Mouse (Mus musculus): ENCODE measurements around the gene Wdr66. TPM values are rescaled to one million over a fixed set of nuclear protein-coding genes. Genes with fewer than 3 reads are reported as not detected.
A peak's percentile ranks its signal among the peaks of the same experiment; 100 is the strongest.

Gene Wdr66
- total RNA-seq, 2 experiments from 2014 or later: 1.7 TPM; not detected in 1

DNA sequence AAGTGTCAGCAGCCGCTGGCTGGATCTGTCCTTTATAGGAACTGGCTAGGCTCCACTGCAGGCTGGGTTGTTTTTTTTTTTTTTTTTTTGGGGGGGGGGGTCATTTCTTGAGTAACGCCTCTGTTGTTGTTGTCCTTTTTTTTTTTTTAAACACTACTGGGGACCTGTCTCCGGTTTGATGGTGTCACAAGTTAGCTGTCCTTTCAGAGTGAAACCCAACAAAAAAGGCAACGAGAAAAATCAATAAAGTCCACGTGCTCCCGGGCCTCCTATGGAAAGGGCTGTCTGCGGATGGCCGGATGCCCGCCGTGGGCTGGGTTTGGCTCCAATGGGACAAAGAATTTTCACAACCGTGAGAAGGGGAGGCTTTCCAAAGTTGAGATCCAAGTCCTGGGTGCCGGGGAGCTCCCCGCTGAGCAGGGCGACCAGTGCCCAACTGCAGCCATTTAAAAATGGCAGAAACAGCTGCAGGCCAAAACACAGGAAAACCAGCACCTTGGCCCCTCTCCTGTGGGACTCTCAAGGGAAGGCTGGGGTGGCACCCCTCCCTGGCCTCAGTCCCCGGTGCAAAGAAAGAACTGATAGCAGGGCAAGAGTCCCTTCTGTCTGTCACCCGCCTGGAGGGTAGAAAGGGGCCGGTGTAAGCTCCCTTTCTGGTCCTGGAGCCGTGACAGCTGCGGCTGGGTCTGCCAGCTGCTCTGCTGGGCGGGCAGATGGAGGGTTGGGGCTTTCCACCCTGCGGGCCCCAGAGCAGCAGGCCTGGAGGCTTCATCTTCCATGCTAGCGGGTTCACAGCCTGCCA lies 94.2 kb downstream of the Wdr66 start:
- 0 out of 2 replicates have a peak, but pooled peaks have one; percentile 7 for ATAC-seq (replicated peaks; ENCODE audit: low FRiP score, poor library complexity, severe bottlenecking)

DNA sequence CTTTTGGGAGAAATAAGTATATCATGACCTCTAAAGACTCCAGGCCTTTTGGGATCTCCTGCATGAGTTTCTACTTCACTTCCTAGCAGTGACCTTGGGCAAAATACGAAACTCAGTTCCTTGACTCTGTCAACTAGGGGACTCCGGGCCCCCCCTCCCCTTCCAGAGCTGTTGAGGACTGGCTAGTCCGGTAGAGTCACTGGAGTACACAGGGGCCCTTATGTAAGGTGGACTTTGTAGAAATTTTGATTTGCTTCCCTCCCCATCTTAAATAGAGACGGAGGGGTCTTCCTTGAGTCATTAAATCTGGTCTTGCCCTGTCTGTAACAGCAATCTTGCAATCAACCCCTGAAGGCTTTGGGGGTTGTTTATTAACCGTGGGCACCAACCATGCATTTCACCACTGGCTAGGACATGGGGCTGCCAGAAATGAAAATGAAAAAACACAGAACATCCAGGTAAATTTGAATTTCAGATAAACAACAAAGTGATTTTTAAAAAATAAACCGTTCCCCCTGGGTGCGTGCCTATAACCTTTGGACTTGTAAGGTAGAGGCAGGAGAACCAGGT lies 94.9 kb downstream of the Wdr66 start:
- ATAC-seq (replicated peaks; ENCODE audit: low FRiP score, poor library complexity, severe bottlenecking): no peak

DNA sequence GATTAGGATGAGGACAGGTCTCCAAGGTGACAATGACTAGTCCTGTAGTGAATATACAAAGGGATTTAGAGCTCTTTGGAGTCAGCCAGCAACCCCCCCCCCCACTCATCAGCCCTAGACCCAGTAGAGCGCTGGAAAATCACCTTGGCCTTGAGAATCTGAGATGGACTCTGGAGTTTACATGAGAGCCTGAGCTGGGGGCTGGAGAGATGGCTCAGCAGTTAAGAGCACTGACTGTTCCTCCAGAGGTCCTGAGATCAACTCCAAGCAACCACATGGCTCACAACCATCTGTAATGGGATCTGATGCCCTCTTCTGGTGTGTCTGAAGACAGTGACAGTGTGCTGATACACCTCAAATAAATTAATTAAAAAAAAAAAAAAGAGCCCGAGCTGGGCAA lies 96.1 kb downstream of the Wdr66 start:
- ATAC-seq (replicated peaks; ENCODE audit: low FRiP score, poor library complexity, severe bottlenecking): no peak

DNA sequence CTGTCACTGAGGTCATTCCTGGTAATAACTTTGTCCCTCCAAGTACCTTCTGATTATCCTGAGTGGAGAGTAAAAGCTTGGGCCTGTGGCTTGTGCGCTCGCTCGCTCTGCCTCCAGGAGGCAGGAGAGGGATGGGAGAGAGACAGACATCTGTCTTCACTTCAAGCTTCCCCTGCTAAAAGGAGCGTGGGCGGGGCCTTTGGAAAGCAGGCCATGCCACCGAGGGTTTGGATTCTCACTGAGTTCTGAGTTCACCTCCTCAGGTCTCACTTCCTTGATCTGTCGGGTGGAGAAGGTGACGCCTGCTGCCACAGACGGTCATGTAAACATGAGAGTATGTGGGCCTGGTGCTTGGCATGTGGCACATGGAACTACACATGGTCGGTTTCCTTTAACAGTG lies 98.5 kb downstream of the Wdr66 start:
- ATAC-seq (replicated peaks; ENCODE audit: low FRiP score, poor library complexity, severe bottlenecking): 0 out of 2 replicates have a peak, but pooled peaks have one; percentile 25

DNA sequence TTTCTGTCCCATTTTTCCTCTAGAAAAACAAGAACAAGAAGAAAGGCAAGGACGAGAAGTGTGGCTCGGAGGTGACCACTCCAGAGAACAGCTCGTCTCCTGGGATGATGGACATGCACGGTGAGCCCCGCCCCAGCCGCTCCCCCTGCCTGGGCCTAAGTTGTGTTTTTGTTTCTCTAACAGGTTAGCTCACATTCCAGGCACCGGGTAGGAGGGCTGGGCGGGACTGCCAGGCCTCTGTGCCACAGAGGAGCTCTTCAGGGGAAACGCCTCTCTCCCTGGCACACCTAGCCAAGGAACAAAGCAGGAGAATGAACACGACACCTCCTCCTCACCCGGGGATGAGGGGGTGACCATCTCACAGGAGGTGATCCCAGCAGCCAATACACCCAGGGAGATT lies 104.0 kb downstream of the Wdr66 start:
- no peak for ATAC-seq (replicated peaks; ENCODE audit: low FRiP score, poor library complexity, severe bottlenecking)

DNA sequence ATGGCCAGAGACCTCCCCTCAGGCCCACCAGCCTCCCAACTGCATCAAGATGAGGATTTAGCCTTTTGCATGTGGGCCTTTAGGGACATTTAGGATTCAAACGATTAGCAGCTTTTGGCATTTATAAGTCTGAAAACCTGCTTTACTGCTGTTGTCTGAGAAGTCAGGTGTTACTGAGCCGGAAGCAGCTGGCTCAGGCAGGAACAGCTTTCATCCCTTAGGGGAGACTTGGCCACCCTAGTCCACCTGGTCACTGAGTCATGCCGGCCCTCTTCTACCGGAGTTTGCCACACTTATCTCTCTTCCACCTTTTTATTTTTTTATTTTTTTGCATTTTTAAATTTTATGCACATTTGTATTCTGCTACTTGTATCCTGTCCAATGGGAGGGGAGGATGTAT lies 105.4 kb downstream of the Wdr66 start:
- no peak for ATAC-seq (replicated peaks; ENCODE audit: low FRiP score, poor library complexity, severe bottlenecking)

DNA sequence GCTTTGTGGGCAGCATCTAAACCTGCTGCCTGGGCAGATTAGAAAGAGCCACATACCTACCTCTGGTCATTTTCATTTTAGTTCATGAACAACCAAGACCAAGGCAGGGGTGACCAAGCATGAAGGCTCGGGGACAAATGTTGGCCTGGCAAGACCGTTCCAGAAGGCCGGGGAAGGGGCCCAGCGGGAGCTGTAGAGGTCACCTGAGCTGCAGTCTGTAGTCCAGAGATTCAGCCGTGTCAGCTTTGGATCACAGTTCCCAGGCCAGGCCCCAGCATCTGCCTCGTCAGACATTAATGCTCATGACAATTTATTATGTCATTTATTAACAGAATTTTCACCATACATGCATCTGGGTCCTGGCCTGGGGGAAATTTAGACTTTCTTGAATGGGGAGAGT lies 107.5 kb downstream of the Wdr66 start:
- ATAC-seq (replicated peaks; ENCODE audit: low FRiP score, poor library complexity, severe bottlenecking): no peak

DNA sequence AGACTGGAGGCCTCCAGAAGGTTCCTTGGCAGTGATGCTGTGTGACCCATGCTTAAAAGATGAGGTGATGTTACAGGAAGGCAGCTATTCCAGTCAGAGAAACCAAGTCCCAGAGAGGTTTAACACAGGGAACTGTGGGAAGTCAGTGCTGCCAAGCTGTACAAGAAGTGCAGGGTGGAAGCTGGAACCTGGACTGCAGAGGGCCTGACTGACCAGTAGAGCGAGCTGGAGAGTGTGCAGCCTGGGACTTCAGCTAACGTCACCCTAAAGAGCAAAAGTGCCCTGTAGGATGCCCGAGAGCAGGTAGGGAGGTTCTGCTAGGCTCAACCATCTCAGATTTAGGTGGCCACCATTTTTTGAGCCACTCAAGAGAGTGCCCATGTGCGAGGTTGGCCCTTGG lies 111.0 kb downstream of the Wdr66 start:
- ATAC-seq (replicated peaks; ENCODE audit: low FRiP score, poor library complexity, severe bottlenecking): no peak

DNA sequence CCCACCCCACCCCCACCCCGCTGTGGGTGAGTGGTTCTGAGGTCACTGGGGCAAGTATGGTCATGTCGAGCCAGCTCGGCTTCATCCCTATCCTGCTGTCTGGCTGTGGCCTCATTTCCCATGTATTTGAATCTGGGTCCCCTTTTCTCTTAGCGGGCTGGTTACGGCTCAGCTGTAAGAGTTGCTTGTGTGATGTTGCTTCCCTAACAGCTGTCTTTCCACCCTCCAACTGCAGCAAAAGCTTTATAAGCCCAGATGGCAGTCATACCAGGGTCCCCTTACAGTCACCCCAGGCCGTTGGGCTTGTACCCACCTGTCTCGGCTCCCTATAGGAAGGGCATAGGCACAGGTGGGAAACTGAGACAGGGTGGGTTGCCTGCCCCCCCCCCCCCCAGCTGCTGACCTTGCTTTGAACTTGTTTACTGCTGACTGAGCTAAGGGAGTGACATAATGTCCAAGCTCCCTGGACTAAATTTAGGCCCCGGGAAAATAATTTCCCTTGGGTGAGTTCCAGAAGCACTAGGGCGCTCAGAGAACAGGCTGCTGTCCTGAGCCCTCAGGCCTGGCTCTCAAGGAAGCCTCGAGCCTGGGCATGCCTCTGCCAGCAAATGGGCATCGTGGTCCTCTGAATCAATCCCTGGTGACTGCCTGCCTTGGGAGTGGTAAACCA lies 112.5 kb downstream of the Wdr66 start:
- ATAC-seq (replicated peaks; ENCODE audit: low FRiP score, poor library complexity, severe bottlenecking): no peak

DNA sequence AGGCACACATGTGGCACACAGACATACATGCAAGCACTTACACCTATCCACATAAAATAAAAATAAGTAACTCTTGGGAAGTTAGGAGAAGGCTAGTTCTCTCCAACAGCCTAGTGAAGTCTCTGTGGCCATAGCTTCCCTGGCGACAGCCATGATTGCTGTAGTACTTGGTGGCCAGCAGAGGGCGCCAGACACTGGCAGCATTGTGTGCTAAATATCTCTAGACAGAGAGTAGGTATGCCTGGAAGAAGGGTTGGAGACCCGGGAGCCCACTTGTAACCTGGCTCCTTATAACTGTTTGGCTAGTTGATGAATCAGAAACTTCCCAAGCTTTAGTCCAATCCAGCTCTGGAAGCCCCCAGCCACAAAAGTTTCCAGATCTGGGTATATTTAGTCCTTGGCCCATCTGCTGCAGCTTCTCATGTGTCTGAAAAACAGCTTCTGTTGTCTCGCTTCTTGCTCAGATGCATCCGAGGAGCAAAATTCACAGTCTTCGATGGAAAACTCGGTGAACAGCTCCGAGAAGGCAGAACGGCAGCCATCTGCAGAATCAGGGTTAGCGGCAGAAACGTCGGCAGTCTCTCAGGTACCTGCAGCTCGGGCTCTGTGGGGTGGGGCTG lies 117.1 kb downstream of the Wdr66 start:
- ATAC-seq (replicated peaks; ENCODE audit: low FRiP score, poor library complexity, severe bottlenecking): peak; percentile 74

DNA sequence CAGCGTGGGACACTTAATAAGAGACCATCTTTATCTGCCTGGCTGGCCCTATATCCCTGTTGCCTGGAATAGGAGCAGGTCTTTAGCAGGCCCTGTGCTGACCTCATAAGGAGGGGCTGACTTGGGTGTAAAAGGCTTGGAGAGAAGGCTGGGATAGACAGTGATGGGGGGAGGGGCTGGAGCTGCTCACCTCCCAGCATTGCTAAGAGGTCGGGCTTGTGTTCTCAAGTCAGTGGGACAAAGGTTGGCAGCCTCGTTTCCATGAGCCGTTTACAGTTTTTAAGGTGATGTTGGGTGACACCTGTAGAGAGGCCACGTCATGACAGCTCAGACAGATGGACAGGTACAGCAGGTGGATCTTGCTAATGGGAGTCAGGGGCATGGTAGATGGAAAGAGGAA lies 118.1 kb downstream of the Wdr66 start:
- ATAC-seq (replicated peaks; ENCODE audit: low FRiP score, poor library complexity, severe bottlenecking): no peak

DNA sequence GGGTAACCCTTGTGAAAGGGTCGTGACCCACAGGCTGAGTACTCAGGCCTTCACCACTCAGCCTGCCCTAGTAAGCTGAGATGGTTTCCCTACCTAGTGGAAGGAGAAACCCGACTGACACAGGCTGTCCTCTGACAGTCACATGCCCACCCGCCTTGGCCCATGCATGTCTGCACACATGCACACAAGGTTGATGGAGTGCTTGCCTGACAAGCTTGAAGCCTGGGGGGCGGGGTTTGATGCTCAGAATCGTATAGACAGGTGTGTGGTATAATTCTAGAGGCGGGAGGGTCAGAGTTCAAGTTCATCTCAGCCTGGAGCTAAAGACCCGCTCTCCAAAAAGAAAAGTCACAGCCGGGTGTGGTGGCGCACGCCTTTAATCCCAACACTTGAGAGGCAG lies 123.4 kb downstream of the Wdr66 start:
- ATAC-seq (replicated peaks; ENCODE audit: low FRiP score, poor library complexity, severe bottlenecking): no peak

DNA sequence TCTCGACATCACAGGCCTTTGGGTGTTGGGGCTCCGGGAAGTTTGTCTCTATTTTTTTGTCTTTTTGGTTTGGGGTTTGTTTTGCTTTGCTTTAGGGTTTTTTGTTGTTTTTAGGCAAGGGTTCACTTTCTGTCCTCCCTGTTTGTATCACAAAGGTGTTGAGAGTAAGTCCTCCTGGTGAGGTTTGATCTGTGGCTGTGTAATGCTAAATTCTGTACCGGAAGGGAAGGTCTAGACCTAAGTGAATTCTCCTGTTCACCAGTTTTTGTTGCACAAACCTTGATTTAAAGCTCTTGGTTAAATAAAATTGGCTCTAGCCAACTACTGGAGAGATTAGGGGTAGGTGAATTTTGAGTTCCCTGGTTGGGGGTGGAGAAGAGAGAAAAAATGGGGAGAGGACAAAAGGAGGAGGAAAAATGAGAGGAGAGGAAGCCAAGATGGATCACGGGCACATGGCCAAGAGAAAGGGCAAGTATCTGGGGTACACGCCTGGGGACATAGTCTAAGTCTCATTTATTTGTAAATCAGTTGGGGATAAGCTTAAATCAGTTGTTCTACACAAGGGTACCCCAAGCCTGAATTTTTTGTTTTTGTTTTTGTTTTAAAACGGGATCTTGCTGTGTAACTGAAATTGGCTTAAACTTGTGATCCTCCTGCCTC lies 124.0 kb downstream of the Wdr66 start:
- ATAC-seq (replicated peaks; ENCODE audit: low FRiP score, poor library complexity, severe bottlenecking): no peak

DNA sequence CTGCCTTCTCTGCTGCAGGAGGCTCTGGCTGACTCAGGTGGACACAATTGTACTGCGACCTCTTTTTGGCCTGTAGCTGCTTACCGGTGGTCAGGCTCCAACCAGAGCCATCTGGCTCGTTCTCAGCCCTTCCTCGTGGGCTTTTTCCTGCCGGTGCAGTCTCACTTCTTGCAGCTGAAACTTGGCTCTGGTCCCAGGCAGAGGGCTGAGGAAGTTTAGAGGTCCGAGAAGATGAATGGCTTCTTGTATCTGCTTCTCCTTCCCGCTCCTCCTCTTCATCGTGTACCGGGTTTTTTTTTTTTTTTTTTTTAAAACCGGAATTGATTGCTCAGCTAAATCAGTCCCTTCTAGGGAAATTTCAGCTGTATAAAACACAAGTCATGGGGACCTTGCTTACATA lies 124.7 kb downstream of the Wdr66 start:
- ATAC-seq (replicated peaks; ENCODE audit: low FRiP score, poor library complexity, severe bottlenecking): no peak

Other genes with a start within 250 kb of the Wdr66 start
- 5.0 and 24.3 TPM in 2 replicates for gene Orai1, start 237.0 kb upstream of the Wdr66 start, total RNA-seq (2015; ENCODE audit: low replicate concordance)
- gene Orai1, start 237.0 kb upstream of the Wdr66 start, total RNA-seq (2017; ENCODE audit: low replicate concordance): 3.5 and 4.0 TPM in 2 replicates
- not detected in 2 replicates for gene Morn3, start 205.1 kb upstream of the Wdr66 start, total RNA-seq (2015; ENCODE audit: low replicate concordance)
- gene Morn3, start 205.1 kb upstream of the Wdr66 start, total RNA-seq (2017; ENCODE audit: low replicate concordance): not detected in 2 replicates
- gene Tmem120b, start 183.7 kb upstream of the Wdr66 start, total RNA-seq (2015; ENCODE audit: low replicate concordance): 85.5 and 100 TPM in 2 replicates
- gene Tmem120b, start 183.7 kb upstream of the Wdr66 start, total RNA-seq (2017; ENCODE audit: low replicate concordance): 86.8 and 118 TPM in 2 replicates
- gene Rhof, start 119.4 kb upstream of the Wdr66 start, total RNA-seq (2015; ENCODE audit: low replicate concordance): 1.7 and 3.2 TPM in 2 replicates
- gene Rhof, start 119.4 kb upstream of the Wdr66 start, total RNA-seq (2017; ENCODE audit: low replicate concordance): 1.4 and 7.7 TPM in 2 replicates
- gene Setd1b, start 109.9 kb upstream of the Wdr66 start, total RNA-seq (2015; ENCODE audit: low replicate concordance): 29.8 and 41.8 TPM in 2 replicates
- 20.2 and 23.0 TPM in 2 replicates for gene Setd1b, start 109.9 kb upstream of the Wdr66 start, total RNA-seq (2017; ENCODE audit: low replicate concordance)
- 27.2 and 48.7 TPM in 2 replicates for gene Psmd9, start 82.7 kb upstream of the Wdr66 start, total RNA-seq (2015; ENCODE audit: low replicate concordance)
- gene Psmd9, start 82.7 kb upstream of the Wdr66 start, total RNA-seq (2017; ENCODE audit: low replicate concordance): 52.2 and 63.8 TPM in 2 replicates
- not detected in 2 replicates for gene Hpd, start 69.4 kb upstream of the Wdr66 start, total RNA-seq (2015; ENCODE audit: low replicate concordance)
- not detected in 2 replicates for gene Hpd, start 69.4 kb upstream of the Wdr66 start, total RNA-seq (2017; ENCODE audit: low replicate concordance)
- 15.1 and 18.0 TPM in 2 replicates for gene Bcl7a, start 91.7 kb downstream of the Wdr66 start, total RNA-seq (2015; ENCODE audit: low replicate concordance)
- 8.7 and 11.3 TPM in 2 replicates for gene Bcl7a, start 91.7 kb downstream of the Wdr66 start, total RNA-seq (2017; ENCODE audit: low replicate concordance)
- 11.3 and 13.3 TPM in 2 replicates for gene Mlxip, start 142.7 kb downstream of the Wdr66 start, total RNA-seq (2015; ENCODE audit: low replicate concordance)
- 2.0 and 2.8 TPM in 2 replicates for gene Mlxip, start 142.7 kb downstream of the Wdr66 start, total RNA-seq (2017; ENCODE audit: low replicate concordance)
- gene Lrrc43, start 237.2 kb downstream of the Wdr66 start, total RNA-seq (2015; ENCODE audit: low replicate concordance): not detected in 2 replicates
- gene Lrrc43, start 237.2 kb downstream of the Wdr66 start, total RNA-seq (2017; ENCODE audit: low replicate concordance): not detected in 2 replicates
- gene Il31, start 237.4 kb downstream of the Wdr66 start, total RNA-seq (2015; ENCODE audit: low replicate concordance): not detected in 2 replicates
- gene Il31, start 237.4 kb downstream of the Wdr66 start, total RNA-seq (2017; ENCODE audit: low replicate concordance): not detected in 2 replicates